ENCODE assay signal across 8 mouse cellular contexts in genomic region chr9:7833421-7833820, GRCm38 (mm10). TPM values are rescaled to one million over a fixed set of nuclear protein-coding genes. Genes with fewer than 3 reads are reported as not detected.
A peak's percentile ranks its signal among the peaks of the same experiment; 100 is the strongest.
DNase-seq lines count a peak whose midpoint lies in the region; ATAC-seq and TF ChIP-seq lines count a peak whose summit lies in the region.
"Had no signal": no experiment of that assay in that cellular context is flagged by ENCODE, and none has a peak within 500 bp of the region (broad histone marks: within the 10 kb centered on the region; RNA-seq: fewer than 3 reads in every experiment).

No protein-coding gene starts in this region.

- H3K4me1 ChIP-seq in G1E (ENCODE audit: insufficient read depth, low read depth, low read length) = peaks cover 50% of the 10 kb centered on the region
- H3K4me1 ChIP-seq in embryonic facial prominence, embryonic 14.5 days (ENCODE audit: control insufficient read depth, insufficient read depth, low read length) = peaks cover 21% of the 10 kb centered on the region
- peaks cover 24 to 33% of the 10 kb centered on the region in 2 experiments for H3K4me1 ChIP-seq in liver, embryonic 14.5 days (replicated peaks; ENCODE audit: control insufficient read depth in 2 of 2, insufficient read depth in 2 of 2, low read length in 1 of 2)
- H3K4me1 ChIP-seq in thymus, adult 2 months (replicated peaks; ENCODE audit: control insufficient read depth, insufficient read depth, low read length) = peaks cover 18% of the 10 kb centered on the region

- no peak for TF ChIP-seq POLR2A in thymus, adult 2 months (IDR thresholded peaks at IDR 0.05; ENCODE audit: control insufficient read depth, extremely low read depth, insufficient read depth, low read length, poor library complexity)

- H3K9me3 ChIP-seq in G1E (replicated peaks) = no peaks in the 10 kb centered on the region
- no peaks in the 10 kb centered on the region for H3K9me3 ChIP-seq in embryonic facial prominence, embryonic 14.5 days (ENCODE audit: control insufficient read depth, low read length)
- H3K9me3 ChIP-seq in liver, embryonic 14.5 days (ENCODE audit: control insufficient read depth, low read length) = no peaks in the 10 kb centered on the region

- 91% methylated on average over 6 of the region's 6 CpGs for WGBS in embryonic facial prominence, embryonic 14.5 days
- 75% methylated on average over 6 of the region's 6 CpGs for WGBS in liver, embryonic 14.5 days (ENCODE audit: insufficient replicate concordance)
- WGBS in thymus, adult 2 months = 89% methylated on average over 6 of the region's 6 CpGs

- TF ChIP-seq EP300 in liver, embryonic 14.5 days (IDR thresholded peaks at IDR 0.05; ENCODE audit: low read depth) = no peak

- peaks cover 19% of the 10 kb centered on the region for H3K36me3 ChIP-seq in G1E (replicated peaks)
- H3K36me3 ChIP-seq in embryonic facial prominence, embryonic 14.5 days (ENCODE audit: control insufficient read depth, insufficient read depth, low read length) = peaks cover 24% of the 10 kb centered on the region
- H3K36me3 ChIP-seq in liver, embryonic 14.5 days (replicated peaks; ENCODE audit: control insufficient read depth, insufficient read depth, low read depth) = peaks cover 2% of the 10 kb centered on the region
- H3K36me3 ChIP-seq in thymus, adult 2 months (ENCODE audit: control insufficient read depth, insufficient read depth, low read length) = peaks cover 8% of the 10 kb centered on the region

- ATAC-seq in G1E (ENCODE audit: extremely low read depth, insufficient number of reproducible peaks, low FRiP score, poor library complexity, severe bottlenecking) = no peak
- ATAC-seq in embryonic facial prominence, embryonic 14.5 days (ENCODE audit: low read depth) = no peak
- no peak for ATAC-seq in liver, embryonic 14.5 days (ENCODE audit: insufficient read depth)

- peak overlapping the region; percentile 1 for H3K4me3 ChIP-seq in layer of hippocampus, adult 2 months
- H3K4me3 ChIP-seq in G1E (ENCODE audit: low read depth, low read length) = peak overlapping the region; percentile 5; the same call in 1 of the 2 replicates
- no peak overlapping the region for H3K4me3 ChIP-seq in embryonic facial prominence, embryonic 14.5 days (ENCODE audit: low read depth, low read length)
- H3K4me3 ChIP-seq in liver, embryonic 14.5 days (ENCODE audit: insufficient read depth in 1 of 2, low read depth in 2 of 2, low read length in 2 of 2) = no peak overlapping the region
- H3K4me3 ChIP-seq in thymus, adult 2 months (ENCODE audit: control insufficient read depth, insufficient read depth, low read length) = no peak overlapping the region

- no peaks in the 10 kb centered on the region for H3K27me3 ChIP-seq in G1E (ENCODE audit: insufficient read depth, low read length)
- H3K27me3 ChIP-seq in embryonic facial prominence, embryonic 14.5 days (replicated peaks; ENCODE audit: control insufficient read depth, insufficient read depth, low read length) = no peaks in the 10 kb centered on the region
- H3K27me3 ChIP-seq in liver, embryonic 14.5 days (ENCODE audit: control insufficient read depth, insufficient read depth, low read length) = no peaks in the 10 kb centered on the region
- no peaks in the 10 kb centered on the region for H3K27me3 ChIP-seq in thymus, adult 2 months (ENCODE audit: control insufficient read depth, insufficient read depth, low read length)

- 0 out of 2 replicates have a peak overlapping the region, but pooled peaks have one; percentile 11 for H3K4me2 ChIP-seq in embryonic facial prominence, embryonic 14.5 days (ENCODE audit: low read depth, low read length)
- H3K4me2 ChIP-seq in liver, embryonic 14.5 days (ENCODE audit: low read depth) = peak overlapping the region; percentile 16

- no peak overlapping the region for H3K27ac ChIP-seq in layer of hippocampus, adult 2 months
- no peak overlapping the region for H3K27ac ChIP-seq in embryonic facial prominence, embryonic 14.5 days (replicated peaks; ENCODE audit: low read depth, low read length)
- no peak overlapping the region for H3K27ac ChIP-seq in liver, embryonic 14.5 days
- no peak overlapping the region for H3K27ac ChIP-seq in thymus, adult 2 months (ENCODE audit: control insufficient read depth, insufficient read depth, low read length)

- no peak for DNase-seq in layer of hippocampus, adult 2 months (ENCODE audit: low spot score in 2 of 2)
- no peak for DNase-seq in layer of hippocampus, adult 9-10 months (ENCODE audit: low spot score)
- DNase-seq in G1E (ENCODE audit: low spot score) = no peak
- no peak for DNase-seq in embryonic facial prominence, embryonic 14.5 days (ENCODE audit: low spot score)
- DNase-seq in liver, embryonic 14.5 days (ENCODE audit: low read depth in 3 of 3, low spot score in 3 of 3) = no peak
- no peak for DNase-seq in frontal cortex, postnatal 36 days (ENCODE audit: low spot score in 2 of 2)
- no peak for DNase-seq in thymus, adult 2 months
- DNase-seq: adrenal gland, adult 2 months had no signal

- TF ChIP-seq CTCF in layer of hippocampus, adult 2 months (conservative IDR thresholded peaks at IDR 0.05) = peak; percentile 40
- TF ChIP-seq CTCF in G1E (IDR thresholded peaks at IDR 0.05; ENCODE audit: low read depth, low read length) = no peak
- no peak for TF ChIP-seq CTCF in liver, embryonic 14.5 days (IDR thresholded peaks at IDR 0.05; ENCODE audit: low read depth)
- no peak for TF ChIP-seq CTCF in thymus, adult 2 months (IDR thresholded peaks at IDR 0.05; ENCODE audit: borderline replicate concordance, control insufficient read depth, extremely low read depth, insufficient read depth, low read length, poor library complexity)

- peak overlapping the region; percentile 34; the same call in 1 of the 2 replicates for H3K9ac ChIP-seq in embryonic facial prominence, embryonic 14.5 days (ENCODE audit: low read depth, low read length)
- no peak overlapping the region for H3K9ac ChIP-seq in liver, embryonic 14.5 days (replicated peaks)

RNA-seq across cellular contexts. Expression of gene Birc2, which starts 3.4 kb away (rescaled TPM):
- total RNA-seq in layer of hippocampus, adult 2 months (2021) = 10 to 100 TPM; 32.7 to 37.6 TPM
- total RNA-seq in G1E (2014; fragmentation: Nextera tagmentation) = 64.3 and 71.4 TPM in 2 replicates
- 46.4 and 50.9 TPM in 2 replicates for total RNA-seq in G1E (2017)
- polyA plus RNA-seq in G1E (2012) = 10.9 and 14.3 TPM in 2 replicates
- polyA plus RNA-seq in embryonic facial prominence, embryonic 14.5 days (2014; fragmentation: Nextera tagmentation; extraction: Ambion mirVana) = 40.7 and 41.3 TPM in 2 replicates
- 7.0 and 9.4 TPM in 2 replicates for polyA plus RNA-seq in liver, embryonic 14.5 days (2012; rRNA removed)
- polyA plus RNA-seq in liver, embryonic 14.5 days (2014; fragmentation: Nextera tagmentation; extraction: Ambion mirVana) = 13.1 and 14.1 TPM in 2 replicates
- 43.5 and 43.6 TPM in 2 replicates for polyA plus RNA-seq in thymus, adult 2 months (2012; rRNA removed)

RNA-seq across cellular contexts. Expression of gene Birc3, which starts 39.6 kb away (rescaled TPM):
- 1 to 10 TPM; 1.1 to 3.0 TPM for total RNA-seq in layer of hippocampus, adult 2 months (2021)
- total RNA-seq in G1E (2014; fragmentation: Nextera tagmentation) (71.2 and 74.7 TPM in 2 replicates), G1E (2017) (57.9 and 59.2 TPM in 2 replicates)
- polyA plus RNA-seq in G1E (2012) = 9.1 and 9.3 TPM in 2 replicates
- polyA plus RNA-seq in embryonic facial prominence, embryonic 14.5 days (2014; fragmentation: Nextera tagmentation; extraction: Ambion mirVana) = 14.6 and 16.1 TPM in 2 replicates
- 3.6 and 4.7 TPM in 2 replicates for polyA plus RNA-seq in liver, embryonic 14.5 days (2012; rRNA removed)
- 4.7 and 6.1 TPM in 2 replicates for polyA plus RNA-seq in liver, embryonic 14.5 days (2014; fragmentation: Nextera tagmentation; extraction: Ambion mirVana)
- 30.7 and 33.5 TPM in 2 replicates for polyA plus RNA-seq in thymus, adult 2 months (2012; rRNA removed)

Comparison
In these comparisons a context has a peak if more than half of its experiments do, and no peak if none do; other contexts are left out.
1. H3K4me3 ChIP-seq: peak in layer of hippocampus, adult 2 months (single experiment) and G1E (single experiment); none in embryonic facial prominence, embryonic 14.5 days (single experiment), liver, embryonic 14.5 days (0 of 2) and thymus, adult 2 months (single experiment).